ENCODE assay signal across 15 mouse cellular contexts in the genomic region with DNA sequence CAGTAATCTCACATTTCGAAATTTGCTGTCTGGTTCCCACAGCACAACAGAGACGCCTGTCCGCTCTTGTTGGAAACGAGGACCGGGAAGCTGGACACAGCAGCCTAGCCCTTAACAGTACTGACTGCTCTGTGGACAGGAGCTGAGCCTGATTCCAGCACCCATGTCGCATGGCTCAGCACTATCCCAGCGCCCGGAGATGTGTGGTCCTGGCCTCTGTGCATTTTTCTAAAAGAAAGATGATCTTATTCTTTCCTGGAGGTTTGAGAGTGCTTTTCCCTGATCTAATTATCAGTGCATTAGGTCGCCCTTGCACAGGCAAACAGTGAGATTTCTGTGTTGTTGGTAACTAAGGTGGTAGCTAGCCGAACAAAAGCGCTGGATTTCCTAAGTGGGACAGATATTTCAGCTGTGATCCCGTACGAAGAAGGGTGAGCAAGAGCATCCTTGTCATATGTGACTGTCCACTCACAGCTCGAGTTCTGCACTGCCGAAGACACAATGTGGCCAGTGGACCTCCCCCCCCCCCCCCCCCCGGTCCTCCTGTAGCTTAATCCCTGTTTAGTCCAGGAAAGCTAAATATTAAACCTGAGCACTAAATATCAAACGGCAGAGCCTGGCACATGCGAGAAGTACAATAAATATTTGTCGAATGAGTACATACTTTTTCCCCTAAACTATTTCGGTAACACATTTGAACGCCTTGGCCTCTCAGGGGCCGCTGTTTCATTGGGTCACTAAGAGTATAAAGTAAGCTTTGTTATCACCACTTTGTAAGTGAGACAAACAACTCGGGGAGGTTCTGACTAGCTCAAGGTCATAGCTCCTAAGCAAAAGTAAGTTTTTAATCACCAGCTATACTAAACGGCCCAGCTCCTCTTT.
A peak's percentile ranks its signal among the peaks of the same experiment; 100 is the strongest.
DNase-seq lines count a peak whose midpoint lies in the region; ATAC-seq lines count a peak whose summit lies in the region.
"Had no signal": no experiment of that assay in that cellular context is flagged by ENCODE, and none has a peak within 500 bp of the region (broad histone marks: within the 10 kb centered on the region; RNA-seq: fewer than 3 reads in every experiment).

No protein-coding gene starts in this region.

- H3K27ac ChIP-seq in heart, embryonic 10.5 days = peak overlapping the region; percentile 59
- peak overlapping the region; percentile 66 for H3K27ac ChIP-seq in kidney, embryonic 16.5 days (ENCODE audit: low read length)
- H3K27ac ChIP-seq in midbrain, embryonic 16.5 days (ENCODE audit: low read length) = no peak overlapping the region
- no peak overlapping the region for H3K27ac ChIP-seq in midbrain, embryonic 11.5 days (ENCODE audit: low read depth, low read length)
- peak overlapping the region; percentile 69; the same call in 1 of the 2 replicates for H3K27ac ChIP-seq in stomach, embryonic 14.5 days (ENCODE audit: low read length)
- H3K27ac ChIP-seq: hindbrain, embryonic 12.5 days; liver, embryonic 15.5 days had no signal

- 64% methylated on average over 24 of the region's 24 CpGs for WGBS in heart, embryonic 10.5 days
- WGBS in kidney, embryonic 16.5 days = 62% methylated on average over 24 of the region's 24 CpGs
- 69% methylated on average over 24 of the region's 24 CpGs for WGBS in midbrain, embryonic 16.5 days
- WGBS in midbrain, embryonic 11.5 days = 80% methylated on average over 24 of the region's 24 CpGs
- 43% methylated on average over 24 of the region's 24 CpGs for WGBS in stomach, embryonic 14.5 days

- H3K9me3 ChIP-seq in heart, embryonic 10.5 days = no peaks in the 10 kb centered on the region
- no peaks in the 10 kb centered on the region for H3K9me3 ChIP-seq in kidney, embryonic 16.5 days (ENCODE audit: low read length)
- no peaks in the 10 kb centered on the region for H3K9me3 ChIP-seq in midbrain, embryonic 16.5 days (replicated peaks; ENCODE audit: control insufficient read depth, low read length, poor library complexity, severe bottlenecking)
- no peaks in the 10 kb centered on the region for H3K9me3 ChIP-seq in midbrain, embryonic 11.5 days (ENCODE audit: control insufficient read depth, low read length)
- no peaks in the 10 kb centered on the region for H3K9me3 ChIP-seq in stomach, embryonic 14.5 days (ENCODE audit: control insufficient read depth, low read depth, low read length)
- H3K9me3 ChIP-seq: hindbrain, embryonic 12.5 days; liver, embryonic 15.5 days had no signal

- H3K4me1 ChIP-seq in heart, embryonic 10.5 days = peaks cover 29% of the 10 kb centered on the region
- peaks cover 28% of the 10 kb centered on the region for H3K4me1 ChIP-seq in kidney, embryonic 16.5 days (ENCODE audit: insufficient read depth, low read length)
- H3K4me1 ChIP-seq in midbrain, embryonic 16.5 days (ENCODE audit: control insufficient read depth, insufficient read depth, low read length) = peaks cover 12% of the 10 kb centered on the region
- peaks cover 11% of the 10 kb centered on the region for H3K4me1 ChIP-seq in midbrain, embryonic 11.5 days (ENCODE audit: control insufficient read depth, insufficient read depth, low read length)
- H3K4me1 ChIP-seq in stomach, embryonic 14.5 days (ENCODE audit: control insufficient read depth, insufficient read depth, low read length) = peaks cover 10% of the 10 kb centered on the region

- DNase-seq in heart, embryonic 10.5 days (ENCODE audit: low spot score) = peak; percentile 57
- DNase-seq in heart, adult 8-10 months (ENCODE audit: low spot score) = no peak
- no peak for DNase-seq in kidney, postnatal 10 days
- no peak for DNase-seq in midbrain, embryonic 11.5 days (ENCODE audit: low spot score, missing footprints)
- DNase-seq: adrenal gland, adult 8-10 months; embryo, embryonic 11 days; forebrain, postnatal 0 days; layer of hippocampus, adult 9-11 months; right cerebral cortex, adult 18-20 months had no signal

- ATAC-seq in kidney, embryonic 16.5 days (ENCODE audit: low FRiP score, low TSS enrichment) = peak; percentile 49; the same call in 1 of the 2 replicates
- ATAC-seq in midbrain, embryonic 16.5 days = 0 out of 2 replicates have a peak, but pooled peaks have one; percentile 34
- ATAC-seq in midbrain, embryonic 11.5 days (ENCODE audit: low FRiP score) = no peak
- ATAC-seq in stomach, embryonic 14.5 days (ENCODE audit: insufficient number of reproducible peaks, insufficient read depth, low FRiP score, low read depth) = peak; percentile 69
- ATAC-seq in cerebellum, adult (ENCODE audit: insufficient number of reproducible peaks, low FRiP score, low TSS enrichment) = no peak
- ATAC-seq: forebrain, postnatal 0 days had no signal

- H3K4me3 ChIP-seq in heart, embryonic 10.5 days = no peak overlapping the region
- H3K4me3 ChIP-seq in kidney, embryonic 16.5 days (ENCODE audit: low read length) = no peak overlapping the region
- H3K4me3 ChIP-seq in midbrain, embryonic 16.5 days (ENCODE audit: low read depth, low read length) = no peak overlapping the region
- H3K4me3 ChIP-seq in midbrain, embryonic 11.5 days (ENCODE audit: low read depth, low read length) = no peak overlapping the region
- no peak overlapping the region for H3K4me3 ChIP-seq in stomach, embryonic 14.5 days (ENCODE audit: low read depth, low read length)
- H3K4me3 ChIP-seq: hindbrain, embryonic 12.5 days; liver, embryonic 15.5 days had no signal

- H3K36me3 ChIP-seq in heart, embryonic 10.5 days = peaks cover 39% of the 10 kb centered on the region
- peaks cover 22% of the 10 kb centered on the region; the same call in 1 of the 2 replicates for H3K36me3 ChIP-seq in kidney, embryonic 16.5 days (ENCODE audit: insufficient read depth, low read length)
- no peaks in the 10 kb centered on the region for H3K36me3 ChIP-seq in midbrain, embryonic 16.5 days (ENCODE audit: control insufficient read depth, insufficient read depth, low read length)
- H3K36me3 ChIP-seq in midbrain, embryonic 11.5 days (ENCODE audit: control insufficient read depth, insufficient read depth, low read length) = no peaks in the 10 kb centered on the region
- H3K36me3 ChIP-seq in stomach, embryonic 14.5 days (ENCODE audit: control insufficient read depth, insufficient read depth, low read length) = peaks cover 16% of the 10 kb centered on the region; the same call in 1 of the 2 replicates

- no peaks in the 10 kb centered on the region for H3K27me3 ChIP-seq in heart, embryonic 10.5 days (ENCODE audit: insufficient read depth, poor library complexity, severe bottlenecking)
- H3K27me3 ChIP-seq in kidney, embryonic 16.5 days (ENCODE audit: insufficient read depth, low read length) = no peaks in the 10 kb centered on the region
- no peaks in the 10 kb centered on the region for H3K27me3 ChIP-seq in midbrain, embryonic 16.5 days (ENCODE audit: control insufficient read depth, insufficient read depth, low read depth, low read length)
- no peaks in the 10 kb centered on the region for H3K27me3 ChIP-seq in midbrain, embryonic 11.5 days (ENCODE audit: control insufficient read depth, insufficient read depth, low read length)
- H3K27me3 ChIP-seq in stomach, embryonic 14.5 days (ENCODE audit: control insufficient read depth, insufficient read depth, low read length) = no peaks in the 10 kb centered on the region
- H3K27me3 ChIP-seq: hindbrain, embryonic 12.5 days; liver, embryonic 15.5 days had no signal

- H3K9ac ChIP-seq in kidney, embryonic 16.5 days (replicated peaks; ENCODE audit: low read length) = 0 out of 2 replicates have a peak overlapping the region, but pooled peaks have one; percentile 3
- no peak overlapping the region for H3K9ac ChIP-seq in midbrain, embryonic 16.5 days (ENCODE audit: low read depth, low read length)
- no peak overlapping the region for H3K9ac ChIP-seq in midbrain, embryonic 11.5 days (ENCODE audit: low read length)
- no peak overlapping the region for H3K9ac ChIP-seq in stomach, embryonic 14.5 days (replicated peaks; ENCODE audit: low read depth, low read length)
- H3K9ac ChIP-seq: forebrain, postnatal 0 days; hindbrain, embryonic 12.5 days; liver, embryonic 15.5 days had no signal

- H3K4me2 ChIP-seq in kidney, embryonic 16.5 days (replicated peaks; ENCODE audit: low read depth, low read length) = no peak overlapping the region
- no peak overlapping the region for H3K4me2 ChIP-seq in midbrain, embryonic 16.5 days (ENCODE audit: low read length)
- no peak overlapping the region for H3K4me2 ChIP-seq in midbrain, embryonic 11.5 days
- H3K4me2 ChIP-seq in stomach, embryonic 14.5 days (replicated peaks; ENCODE audit: low read depth, low read length) = no peak overlapping the region; the same call in 1 of the 2 replicates
- H3K4me2 ChIP-seq: hindbrain, embryonic 12.5 days; liver, embryonic 15.5 days had no signal

Comparison
In these comparisons a context has a peak if more than half of its experiments do, and no peak if none do; other contexts are left out.
1. ATAC-seq: peak in kidney, embryonic 16.5 days (single experiment), midbrain, embryonic 16.5 days (single experiment) and stomach, embryonic 14.5 days (single experiment); none in midbrain, embryonic 11.5 days (single experiment) and cerebellum, adult (single experiment).
2. H3K27ac ChIP-seq: peak in heart, embryonic 10.5 days (single experiment), kidney, embryonic 16.5 days (single experiment) and stomach, embryonic 14.5 days (single experiment); none in midbrain, embryonic 16.5 days (single experiment) and midbrain, embryonic 11.5 days (single experiment).